Mouse (Mus musculus): Measurements from ENCODE around the gene Jade3. TPM values are rescaled to one million over a fixed set of nuclear protein-coding genes. Genes with fewer than 3 reads are reported as not detected.

Gene Jade3
- total RNA-seq, 2 experiments from 2014 or later, result 6.8 to 10.5 TPM

GRCm38 (mm10) chrX:20543867-20544266, 118.4 kb downstream of the Jade3 start:
- no peak for ATAC-seq (replicated peaks; ENCODE audit: low FRiP score, poor library complexity, severe bottlenecking)

DNA sequence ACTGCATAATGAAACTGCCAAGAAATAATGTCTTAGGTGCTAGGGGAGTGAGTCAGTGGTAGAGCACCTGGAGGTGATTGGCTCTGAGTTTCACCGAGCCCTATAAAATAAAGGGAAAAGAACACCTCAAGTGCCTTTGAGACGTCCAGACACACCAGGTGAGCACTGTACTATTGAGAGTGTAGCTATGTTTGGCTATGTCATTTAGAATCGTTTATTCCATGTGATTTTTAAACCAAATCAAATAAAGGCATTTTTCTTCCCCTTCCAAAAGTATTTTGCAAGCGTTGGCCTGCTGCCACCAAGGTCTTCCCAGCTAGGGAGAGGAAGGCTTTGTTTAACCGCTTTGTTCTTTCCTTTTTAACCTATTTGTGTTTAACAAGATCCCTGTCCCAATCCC, 122.1 kb downstream of the Jade3 start:
- ATAC-seq (replicated peaks; ENCODE audit: low FRiP score, poor library complexity, severe bottlenecking), result no peak

GRCm38 (mm10) chrX:20548011-20548879, 122.8 kb downstream of the Jade3 start:
- ATAC-seq (replicated peaks; ENCODE audit: low FRiP score, poor library complexity, severe bottlenecking), result no peak

DNA sequence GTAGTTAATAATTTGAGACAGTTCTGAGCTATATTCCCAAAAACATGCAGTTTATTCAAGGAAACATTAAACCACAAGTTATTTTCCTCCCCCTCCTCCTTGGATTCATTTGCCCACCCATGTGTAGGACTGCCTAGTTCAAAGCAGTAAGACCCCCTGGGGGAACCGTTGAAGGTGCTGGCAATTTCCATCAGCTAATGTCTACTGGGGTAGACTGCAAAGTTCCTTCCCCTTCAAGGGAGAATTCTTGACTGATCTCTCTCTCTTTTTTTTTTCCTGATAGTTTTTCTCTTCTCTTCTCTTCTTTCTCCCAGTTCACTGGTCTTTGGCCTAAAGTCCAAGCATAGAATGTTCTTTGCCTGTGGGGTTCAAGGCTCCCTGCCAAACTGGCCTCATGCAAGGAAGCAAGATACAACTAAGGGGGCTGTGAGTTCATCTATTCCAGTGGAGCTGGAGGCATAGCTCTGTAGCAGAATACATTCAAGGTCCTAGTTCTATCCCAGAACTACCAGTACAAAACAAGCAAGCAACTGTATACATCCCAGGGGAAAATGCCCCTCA, 123.5 kb downstream of the Jade3 start:
- ATAC-seq (replicated peaks; ENCODE audit: low FRiP score, poor library complexity, severe bottlenecking), result no peak

DNA sequence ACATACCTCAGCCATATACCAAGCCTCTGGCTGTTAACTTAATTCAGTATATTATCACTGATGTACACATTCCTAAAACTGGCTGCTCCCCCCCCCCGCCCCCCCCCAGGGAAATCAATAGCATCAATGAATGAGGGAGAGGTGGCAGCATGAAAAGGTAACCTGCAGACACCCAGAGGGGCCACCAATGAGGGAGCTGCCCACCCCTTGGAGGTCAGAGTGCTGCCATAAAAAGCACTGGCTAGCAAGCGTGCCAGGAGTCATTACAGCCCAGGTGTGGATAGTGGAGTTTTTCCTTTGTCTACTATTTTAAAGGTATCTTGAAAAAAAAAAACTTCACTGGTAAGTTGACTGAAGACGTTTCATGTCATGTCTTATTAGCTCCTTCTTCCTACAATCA, 124.0 kb downstream of the Jade3 start, which contains the start of gene Rgn:
Rgn (plus strand) TSS at position 256 of the 400 bp plus-strand sequence.
- ATAC-seq (replicated peaks; ENCODE audit: low FRiP score, poor library complexity, severe bottlenecking), result no peak

- no peak for ATAC-seq (replicated peaks; ENCODE audit: low FRiP score, poor library complexity, severe bottlenecking)
Measured at GRCm38 (mm10) chrX:20552199-20552598, 126.7 kb downstream of the Jade3 start.

- no peak for ATAC-seq (replicated peaks; ENCODE audit: low FRiP score, poor library complexity, severe bottlenecking)
Measured at GRCm38 (mm10) chrX:20561846-20562245, 136.4 kb downstream of the Jade3 start.

DNA sequence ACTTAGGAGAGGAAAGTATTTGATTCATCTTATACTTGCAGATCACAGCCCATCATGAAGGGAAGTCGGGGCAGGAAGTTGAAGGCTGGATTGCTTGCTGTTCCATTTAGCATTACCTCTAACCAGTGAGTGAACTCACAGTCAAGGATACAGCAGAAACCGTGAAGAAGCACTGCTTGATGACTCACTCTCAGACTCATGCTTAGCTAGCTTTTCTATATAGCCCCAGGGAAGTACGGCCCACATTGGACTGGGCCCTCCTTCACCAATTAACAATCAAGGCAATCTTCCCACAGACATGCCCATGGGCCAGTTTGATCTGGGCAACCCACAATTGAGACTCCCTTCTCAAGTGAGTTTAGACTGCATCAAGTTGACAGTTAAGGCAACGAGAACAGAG, 138.5 kb downstream of the Jade3 start:
- ATAC-seq (replicated peaks; ENCODE audit: low FRiP score, poor library complexity, severe bottlenecking), result no peak

Other genes with a start within 250 kb of the Jade3 start
- not detected in 2 replicates for gene Slc9a7, start 133.9 kb upstream of the Jade3 start, total RNA-seq (2015; ENCODE audit: low replicate concordance)
- gene Slc9a7, start 133.9 kb upstream of the Jade3 start, total RNA-seq (2017; ENCODE audit: low replicate concordance), result 4.7 TPM in 1 of 2 replicates, not detected in the other
- gene Rp2, start 61.2 kb upstream of the Jade3 start, total RNA-seq (2015; ENCODE audit: low replicate concordance), result 27.4 and 36.5 TPM in 2 replicates
- gene Rp2, start 61.2 kb upstream of the Jade3 start, total RNA-seq (2017; ENCODE audit: low replicate concordance), result 31.6 and 36.2 TPM in 2 replicates
- gene Rgn, start 124.1 kb downstream of the Jade3 start, total RNA-seq (2015; ENCODE audit: low replicate concordance), result not detected in 2 replicates
- gene Rgn, start 124.1 kb downstream of the Jade3 start, total RNA-seq (2017; ENCODE audit: low replicate concordance), result not detected in 2 replicates
- 28.5 and 33.5 TPM in 2 replicates for gene Rbm10, start 191.8 kb downstream of the Jade3 start, total RNA-seq (2015; ENCODE audit: low replicate concordance)
- gene Rbm10, start 191.8 kb downstream of the Jade3 start, total RNA-seq (2017; ENCODE audit: low replicate concordance), result 38.0 and 51.6 TPM in 2 replicates
- 87.2 and 95.9 TPM in 2 replicates for gene Ndufb11, start 191.9 kb downstream of the Jade3 start, total RNA-seq (2015; ENCODE audit: low replicate concordance)
- gene Ndufb11, start 191.9 kb downstream of the Jade3 start, total RNA-seq (2017; ENCODE audit: low replicate concordance), result 30.8 and 55.7 TPM in 2 replicates
- gene Uba1, start 232.6 kb downstream of the Jade3 start, total RNA-seq (2015; ENCODE audit: low replicate concordance), result 59.9 and 60.9 TPM in 2 replicates
- 62.3 and 63.2 TPM in 2 replicates for gene Uba1, start 232.6 kb downstream of the Jade3 start, total RNA-seq (2017; ENCODE audit: low replicate concordance)

All from erythroid progenitor cell, adult 5-6 weeks (primary cell).